Mouse (Mus musculus): ENCODE data around the gene Gpr89.

Gene Gpr89

GRCm38 (mm10) chr3:96823701-96824100 is 81.4 kb downstream of the Gpr89 start:
- no peak for DNase-seq (ENCODE audit: low spot score)

- no peak for DNase-seq (ENCODE audit: low spot score)
Measured at GRCm38 (mm10) chr3:96821581-96821980, 83.6 kb downstream of the Gpr89 start.

GRCm38 (mm10) chr3:96820116-96820915 is 84.8 kb downstream of the Gpr89 start:
- no peak for DNase-seq (ENCODE audit: low spot score)

Measured in left cerebral cortex, adult 11 months (tissue).